Mouse (Mus musculus) T-cell, adult 2 months (primary cell): ENCODE results near the gene Nid1.

Experiments
- DNase-seq: peaks from one replicate; pipeline ENCODE4 v3.0.0; 2022; ENCODE audit warnings: low spot score

Nid1 gene

DNA sequence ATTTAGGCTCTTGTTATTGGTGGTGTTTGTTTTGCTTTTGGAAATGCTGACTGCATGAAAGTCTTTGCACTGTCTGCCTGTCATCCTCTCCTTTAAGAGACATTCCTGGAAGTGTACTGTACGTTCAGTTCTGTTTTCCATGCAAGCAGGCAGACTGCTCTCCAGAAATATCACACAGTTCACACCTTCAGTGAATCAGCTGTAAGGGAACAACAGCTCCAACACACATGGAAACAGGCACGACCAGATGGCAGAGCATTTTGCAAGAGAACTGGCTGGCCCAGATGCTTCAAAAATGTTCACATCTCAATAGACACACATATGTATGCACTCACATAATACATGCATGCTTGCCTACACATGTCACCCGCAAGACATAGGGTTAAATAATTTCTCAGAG lies 109.4 kb downstream of the Nid1 start:
- DNase-seq, result no peak

DNA sequence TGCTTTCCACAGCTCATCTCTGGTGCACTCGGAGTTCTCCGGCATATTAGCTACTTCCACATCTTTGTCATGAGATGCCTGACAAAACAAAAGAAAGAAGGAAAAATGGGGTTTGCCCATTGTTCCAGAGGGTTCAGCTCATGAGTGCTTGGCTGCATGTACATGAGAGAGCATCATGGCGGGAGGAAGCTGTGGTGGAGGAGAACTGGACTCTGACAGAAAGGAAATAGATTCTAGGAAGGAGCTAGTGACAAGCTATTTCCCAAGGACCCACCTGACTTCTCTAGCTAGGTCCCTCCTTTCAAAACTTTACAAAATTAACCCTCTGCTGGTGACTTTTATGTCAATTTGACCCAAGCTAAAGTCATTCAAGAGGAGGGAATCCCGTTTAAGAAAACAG lies 110.5 kb downstream of the Nid1 start:
- no peak for DNase-seq

DNA sequence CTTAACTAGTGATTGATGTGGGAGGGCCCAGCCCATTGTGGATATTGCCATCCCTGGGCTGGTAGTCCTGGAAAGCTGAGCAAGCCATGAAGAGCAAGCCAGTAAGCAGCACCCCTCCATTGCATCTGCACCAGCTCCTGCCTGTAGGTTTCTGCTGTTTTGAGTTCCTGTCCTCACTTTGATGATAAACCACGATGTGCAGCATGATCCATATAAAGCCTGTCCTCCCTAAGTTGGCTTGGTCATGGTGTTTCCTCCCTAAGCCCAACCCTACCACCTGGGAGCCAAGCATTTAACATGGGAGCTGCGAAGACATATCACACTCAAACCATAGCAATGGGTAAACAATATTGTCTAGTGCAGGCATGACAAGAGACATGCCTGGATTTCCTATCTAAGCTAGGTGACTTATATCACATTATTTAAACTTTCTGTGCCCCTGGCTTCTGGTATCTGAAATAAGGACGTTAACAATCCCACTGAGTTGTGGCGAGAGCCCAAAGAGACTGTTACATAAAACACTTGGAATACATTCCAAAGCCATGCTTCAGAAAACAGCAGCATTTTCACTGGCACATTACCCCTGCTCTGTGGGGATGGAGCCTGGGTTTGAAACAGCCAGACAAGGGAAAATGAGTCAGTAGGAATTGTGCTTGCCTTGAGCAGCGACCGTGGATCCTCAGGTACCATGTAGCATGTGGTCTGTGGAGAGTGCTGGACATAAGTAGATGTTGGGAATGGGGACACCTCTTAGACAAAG lies 111.3 kb downstream of the Nid1 start:
- no peak for DNase-seq

DNA sequence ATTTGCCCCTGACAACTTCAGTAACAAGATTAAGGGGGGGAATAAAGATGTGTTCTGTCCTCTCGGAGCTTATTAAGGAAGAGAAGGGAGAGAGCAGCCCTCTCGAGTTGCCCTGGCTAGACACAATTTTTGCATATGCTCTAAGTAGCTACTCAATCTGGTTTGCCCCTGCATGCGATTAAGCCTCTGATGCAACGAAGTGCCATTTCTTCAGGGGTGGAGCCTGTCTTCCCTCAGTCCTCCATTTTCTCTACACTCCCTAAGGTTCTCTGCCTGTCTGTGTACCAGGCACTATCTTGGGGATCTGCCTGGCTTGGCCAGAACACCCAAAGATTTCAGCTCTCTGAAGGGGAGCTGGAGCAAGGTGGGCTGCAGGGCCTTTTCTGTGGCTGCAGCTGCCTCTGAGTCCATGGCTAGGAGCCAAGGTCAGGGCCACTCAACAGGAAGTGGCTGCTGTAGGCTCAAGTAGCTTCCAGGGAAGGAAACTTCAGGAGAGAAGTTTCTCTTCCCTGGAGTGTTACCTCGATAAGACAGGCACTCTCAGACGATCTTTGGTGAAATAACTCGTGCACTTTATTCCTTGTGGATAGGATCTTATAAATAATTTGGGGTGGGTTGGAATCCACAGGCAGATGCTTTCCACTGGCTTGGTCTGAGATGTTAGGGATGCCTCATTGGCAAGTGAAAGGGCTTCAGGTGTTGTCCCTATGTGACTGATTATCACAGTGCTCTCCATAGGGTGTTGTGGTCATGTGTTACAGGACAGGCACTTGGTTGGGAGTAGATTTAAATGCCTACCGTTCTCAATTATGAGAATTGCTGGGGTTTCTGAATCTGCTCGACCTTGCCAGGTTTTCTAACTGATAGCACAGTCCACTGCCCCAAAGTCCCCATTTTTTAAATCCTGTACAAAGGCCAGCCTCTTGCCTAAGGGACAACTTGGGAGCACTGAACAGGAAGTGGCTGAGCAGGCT lies 112.6 kb downstream of the Nid1 start:
- DNase-seq, result no peak

DNA sequence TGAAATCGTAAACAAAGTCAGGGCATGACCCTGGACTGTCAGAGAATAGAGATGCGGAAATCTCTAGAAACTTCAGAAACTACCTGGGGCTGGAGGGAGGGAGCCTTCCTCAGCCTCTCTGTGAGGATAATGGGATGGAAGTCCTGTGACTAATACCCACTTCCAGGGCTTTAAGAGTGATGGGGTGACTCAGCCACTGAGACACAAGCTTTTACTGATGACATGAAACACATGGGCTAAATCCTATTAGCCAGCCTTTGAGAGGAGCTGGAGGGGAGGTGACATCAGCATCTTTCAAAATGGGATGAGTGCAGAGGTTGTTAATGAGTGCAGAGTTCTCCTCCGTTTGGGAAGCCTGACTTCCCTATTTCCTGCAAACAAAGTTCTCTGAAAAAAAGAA lies 114.7 kb downstream of the Nid1 start:
- DNase-seq, result no peak

DNA sequence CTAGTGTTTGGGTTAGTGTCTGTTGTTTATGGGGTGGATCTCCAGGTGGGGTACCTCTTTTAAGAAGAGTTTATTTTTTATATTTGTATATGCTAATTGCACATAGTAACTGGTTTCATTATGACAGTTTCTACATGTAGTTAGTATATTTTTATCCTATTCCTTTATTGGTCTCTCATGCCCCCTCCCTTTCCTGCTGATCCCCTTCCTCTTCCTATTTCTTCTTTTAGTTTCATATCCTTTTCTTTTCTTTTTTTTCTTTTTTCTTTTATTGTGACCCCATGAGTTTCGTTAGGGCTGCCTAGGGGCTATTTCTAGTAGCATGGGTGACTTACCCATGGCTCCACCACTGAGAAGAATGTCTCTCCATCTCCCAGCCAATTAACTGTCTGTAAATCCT lies 116.3 kb downstream of the Nid1 start:
- DNase-seq, result no peak

DNA sequence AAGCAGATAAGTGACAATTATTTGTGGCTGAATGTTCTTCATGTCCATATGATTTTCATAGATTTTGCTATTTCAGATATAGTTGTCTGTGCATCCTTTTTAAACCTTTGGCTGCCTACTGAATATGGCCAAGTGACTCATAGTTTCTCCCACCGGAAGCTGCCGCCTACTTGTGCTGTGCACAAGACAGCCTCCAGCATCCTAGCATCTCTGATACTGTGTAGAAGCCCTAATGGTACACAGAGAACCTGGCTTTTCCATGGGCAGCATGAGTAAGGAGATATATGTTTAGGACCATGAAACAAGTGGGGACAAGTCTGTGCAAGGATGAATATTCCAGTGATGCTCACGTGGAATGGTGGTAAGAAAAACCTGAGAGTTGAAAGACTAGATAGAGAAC lies 117.8 kb downstream of the Nid1 start:
- no peak for DNase-seq

DNA sequence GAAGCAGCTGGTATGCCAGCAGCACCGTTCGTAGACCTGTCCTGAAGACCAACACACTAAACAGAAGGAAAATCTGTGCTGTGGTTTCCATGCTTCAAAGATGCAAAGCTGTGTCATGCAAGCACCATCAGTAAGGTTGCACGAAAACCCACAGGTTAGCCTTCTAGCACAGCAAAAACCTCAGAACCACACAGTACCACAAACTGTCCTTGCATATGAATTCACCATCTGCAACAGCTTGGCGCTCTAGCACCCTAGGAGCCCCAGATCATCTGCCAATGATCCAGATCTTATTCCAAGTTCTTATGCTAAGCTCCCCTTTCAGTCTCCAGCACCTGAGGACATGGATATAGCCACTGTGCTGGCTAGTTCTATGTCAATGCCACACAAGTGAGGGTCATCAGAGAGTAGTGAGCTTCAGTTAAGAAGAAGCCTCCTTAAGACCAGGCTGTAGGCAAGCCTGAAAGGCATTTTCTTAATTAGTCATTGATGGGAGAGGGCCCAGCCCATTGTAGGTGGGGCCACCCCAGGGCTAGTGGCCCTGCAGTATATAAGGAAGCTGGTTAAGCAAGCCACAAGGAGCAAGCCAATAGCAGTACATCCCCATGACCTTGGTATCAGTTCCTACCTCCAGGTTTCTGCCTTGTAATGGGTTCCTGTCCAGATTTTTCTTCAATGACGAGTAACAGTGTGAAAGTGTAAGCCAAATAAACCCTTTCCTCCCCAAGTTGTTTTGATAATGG lies 119.8 kb downstream of the Nid1 start:
- DNase-seq, result no peak

DNA sequence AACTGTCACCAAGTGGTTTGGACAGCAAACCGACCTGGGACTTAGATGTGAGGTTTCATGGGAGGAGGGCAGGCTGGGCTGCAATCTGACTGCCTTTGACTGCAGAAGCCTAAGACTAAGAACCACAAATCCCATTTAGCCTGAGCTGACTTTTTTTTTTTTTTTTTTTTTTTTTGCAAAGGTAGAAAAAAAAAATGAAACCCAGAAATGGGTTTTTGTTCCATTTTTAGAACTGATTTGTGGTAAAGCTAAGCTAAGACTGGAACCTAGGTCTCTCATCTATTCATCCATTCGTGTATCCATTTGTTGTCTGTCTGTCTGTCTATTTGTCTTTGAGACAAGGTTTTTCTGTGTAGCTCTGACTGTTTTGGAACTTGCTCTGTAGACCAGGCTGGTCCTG lies 120.9 kb downstream of the Nid1 start:
- no peak for DNase-seq

DNA sequence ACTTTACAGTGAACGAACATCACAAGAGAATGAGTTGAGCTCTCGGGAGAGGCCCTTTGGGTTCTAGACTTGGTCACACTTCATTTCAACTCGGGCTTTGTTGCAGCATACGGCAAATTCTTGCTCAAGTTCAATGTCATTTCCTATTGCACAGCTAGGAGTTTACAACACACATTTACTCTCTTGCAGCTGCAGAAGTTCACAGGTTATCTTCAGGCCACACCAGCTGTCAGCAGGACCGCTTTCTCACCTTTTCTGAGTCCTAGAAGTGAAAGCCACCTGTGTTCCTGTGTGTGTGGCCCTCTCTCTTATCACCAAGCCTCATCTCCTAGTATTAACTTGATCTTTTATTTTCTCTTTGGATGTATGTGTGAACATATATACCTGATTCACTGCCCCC lies 121.5 kb downstream of the Nid1 start:
- DNase-seq, result peak; percentile 25
